Mouse (Mus musculus): Measurements from ENCODE around the gene Igfbp4.

- TF ChIP-seq CTCF (IDR thresholded peaks at IDR 0.05; ENCODE audit: borderline replicate concordance, extremely low read depth, insufficient read depth, insufficient read length), result peak; percentile 88
- peak; percentile 25; the same call in 1 of the 2 replicates for TF ChIP-seq POLR2A (IDR thresholded peaks at IDR 0.05; ENCODE audit: borderline replicate concordance, extremely low read depth, insufficient read depth, insufficient read length, poor library complexity, severe bottlenecking)
Measured at GRCm38 (mm10) chr11:99039782-99040181, 1.3 kb upstream of the Igfbp4 start.
